Mouse (Mus musculus) erythroid progenitor cell, adult 5-6 weeks (primary cell): Measurements from ENCODE around the gene Dppa5a. TPM values are rescaled to one million over a fixed set of nuclear protein-coding genes. Genes with fewer than 3 reads are reported as not detected.
"Not testable (repeated sequence)": the region's sequence is repeated elsewhere in the genome, so short reads cannot be mapped to it uniquely, and the experiment has no call there.

Experiments used
- ATAC-seq: replicated peaks from 2 replicates; pipeline ENCODE4 v1.8.0; 2016; ENCODE audit warnings: moderate number of reproducible peaks, mild to moderate bottlenecking, moderate TSS enrichment, inconsistent platforms; ENCODE audit not compliant: poor library complexity, low FRiP score, severe bottlenecking
- total RNA-seq, 2 experiments: library from RNA; stranded (forward) in 1 of 2; stranded (reverse) in 1 of 2; fragments of 150-400 nt in 1 of 2; fragments of 186-747, 209-891 nt in 1 of 2; gene quantifications; 2 replicates each; pipeline versions ENCODE4 v1.2.3 to v1.2.4; 2015 to 2017; ENCODE audit warnings: low replicate concordance in 2 of 2

Dppa5a gene
- total RNA-seq, 2 experiments from 2014 or later, result not detected

- not testable (repeated sequence) for ATAC-seq
These were observed 30.9 kb downstream of the Dppa5a start for GRCm38 (mm10) chr9:78337050-78337449.

GRCm38 (mm10) chr9:78327289-78327688, 40.7 kb downstream of the Dppa5a start, which contains the start of gene Omt2b:
Gene Omt2b (plus strand): TSS chr9:78327589.
- ATAC-seq, result not testable (repeated sequence)

- ATAC-seq, result no peak
These were observed 48.5 kb downstream of the Dppa5a start for GRCm38 (mm10) chr9:78319499-78319898.

Other genes with a start within 250 kb of the Dppa5a start
- gene Gsta4, start 185.4 kb downstream of the Dppa5a start, total RNA-seq (2015; ENCODE audit: low replicate concordance), result 2.5 TPM in 1 of 2 replicates, not detected in the other
- 1.5 TPM in 1 of 2 replicates, not detected in the other for gene Gsta4, start 185.4 kb downstream of the Dppa5a start, total RNA-seq (2017; ENCODE audit: low replicate concordance)
- not detected in 2 replicates for gene Gsta1, start 137.5 kb downstream of the Dppa5a start, total RNA-seq (2015; ENCODE audit: low replicate concordance)
- gene Gsta1, start 137.5 kb downstream of the Dppa5a start, total RNA-seq (2017; ENCODE audit: low replicate concordance), result not detected in 2 replicates
- not detected in 2 replicates for gene Gm3776, start 111.0 kb downstream of the Dppa5a start, total RNA-seq (2015; ENCODE audit: low replicate concordance)
- gene Gm3776, start 111.0 kb downstream of the Dppa5a start, total RNA-seq (2017; ENCODE audit: low replicate concordance), result not detected in 2 replicates
- gene Gm10639, start 78.3 kb downstream of the Dppa5a start, total RNA-seq (2015; ENCODE audit: low replicate concordance), result not detected in 2 replicates
- not detected in 2 replicates for gene Gm10639, start 78.3 kb downstream of the Dppa5a start, total RNA-seq (2017; ENCODE audit: low replicate concordance)
- not detected in 2 replicates for gene Omt2a, start 53.4 kb downstream of the Dppa5a start, total RNA-seq (2015; ENCODE audit: low replicate concordance)
- gene Omt2a, start 53.4 kb downstream of the Dppa5a start, total RNA-seq (2017; ENCODE audit: low replicate concordance), result not detected in 2 replicates
- gene Omt2b, start 40.6 kb downstream of the Dppa5a start, total RNA-seq (2015; ENCODE audit: low replicate concordance), result not detected in 2 replicates
- gene Omt2b, start 40.6 kb downstream of the Dppa5a start, total RNA-seq (2017; ENCODE audit: low replicate concordance), result not detected in 2 replicates
- gene Gsta2, start 12.4 kb downstream of the Dppa5a start, total RNA-seq (2015; ENCODE audit: low replicate concordance), result not detected in 2 replicates
- gene Gsta2, start 12.4 kb downstream of the Dppa5a start, total RNA-seq (2017; ENCODE audit: low replicate concordance), result not detected in 2 replicates
- not detected in 2 replicates for gene Ooep, start 10.5 kb upstream of the Dppa5a start, total RNA-seq (2015; ENCODE audit: low replicate concordance)
- gene Ooep, start 10.5 kb upstream of the Dppa5a start, total RNA-seq (2017; ENCODE audit: low replicate concordance), result not detected in 2 replicates
- 0.84 TPM in 1 of 2 replicates, not detected in the other for gene Ddx43, start 27.6 kb upstream of the Dppa5a start, total RNA-seq (2015; ENCODE audit: low replicate concordance)
- not detected in 2 replicates for gene Ddx43, start 27.6 kb upstream of the Dppa5a start, total RNA-seq (2017; ENCODE audit: low replicate concordance)
- gene Cgas, start 75.1 kb upstream of the Dppa5a start, total RNA-seq (2015; ENCODE audit: low replicate concordance), result 2.5 and 3.6 TPM in 2 replicates
- 1.1 and 4.0 TPM in 2 replicates for gene Cgas, start 75.1 kb upstream of the Dppa5a start, total RNA-seq (2017; ENCODE audit: low replicate concordance)
- gene Mto1, start 80.0 kb upstream of the Dppa5a start, total RNA-seq (2015; ENCODE audit: low replicate concordance), result 10.5 and 78.6 TPM in 2 replicates
- 28.7 and 34.8 TPM in 2 replicates for gene Mto1, start 80.0 kb upstream of the Dppa5a start, total RNA-seq (2017; ENCODE audit: low replicate concordance)
- gene Gm17324, start 80.6 kb upstream of the Dppa5a start, total RNA-seq (2015; ENCODE audit: low replicate concordance), result not detected in 2 replicates
- gene Gm17324, start 80.6 kb upstream of the Dppa5a start, total RNA-seq (2017; ENCODE audit: low replicate concordance), result 2.7 TPM in 1 of 2 replicates, not detected in the other
- gene Eef1a1, start 121.0 kb upstream of the Dppa5a start, total RNA-seq (2015; ENCODE audit: low replicate concordance), result 4,196 and 4,552 TPM in 2 replicates
- 1,708 and 2,374 TPM in 2 replicates for gene Eef1a1, start 121.0 kb upstream of the Dppa5a start, total RNA-seq (2017; ENCODE audit: low replicate concordance)
- gene Slc17a5, start 219.9 kb upstream of the Dppa5a start, total RNA-seq (2015; ENCODE audit: low replicate concordance), result 0.84 and 5.4 TPM in 2 replicates
- 1.8 and 2.8 TPM in 2 replicates for gene Slc17a5, start 219.9 kb upstream of the Dppa5a start, total RNA-seq (2017; ENCODE audit: low replicate concordance)
- gene Cd109, start 247.4 kb upstream of the Dppa5a start, total RNA-seq (2015; ENCODE audit: low replicate concordance), result not detected in 2 replicates
- gene Cd109, start 247.4 kb upstream of the Dppa5a start, total RNA-seq (2017; ENCODE audit: low replicate concordance), result not detected in 2 replicates